Mouse (Mus musculus): ENCODE measurements around the gene Taf10. TPM values are rescaled to one million over a fixed set of nuclear protein-coding genes. Genes with fewer than 3 reads are reported as not detected.
"Not testable (repeated sequence)": the region's sequence is repeated elsewhere in the genome, so short reads cannot be mapped to it uniquely, and the experiment has no call there.

Taf10 gene
- total RNA-seq, 2 experiments from 2014 or later = 112 to 120 TPM

DNA sequence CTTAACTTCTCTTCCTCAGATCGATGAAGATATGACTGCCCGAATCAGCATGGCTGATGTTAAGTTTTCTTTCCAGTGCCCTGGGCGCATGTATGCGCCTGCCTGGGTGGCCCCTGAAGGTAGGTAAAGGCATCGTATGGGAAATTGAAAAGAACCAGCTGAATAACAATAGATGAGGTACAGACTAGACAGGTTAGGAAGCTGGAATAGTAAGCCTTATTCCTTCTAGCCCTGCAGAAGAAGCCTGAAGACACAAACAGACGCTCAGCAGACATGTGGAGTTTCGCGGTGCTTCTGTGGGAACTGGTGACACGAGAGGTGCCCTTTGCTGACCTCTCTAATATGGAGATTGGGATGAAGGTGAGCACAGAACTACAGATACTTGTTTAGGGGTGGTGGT, 2.2 kb downstream of the Taf10 start:
- TF ChIP-seq CTCF (conservative IDR thresholded peaks at IDR 0.05) = no peak
- DNase-seq (ENCODE audit: low spot score in 2 of 2) = no peak
- Histone ChIP-seq H3K27ac (no peak overlapping the region), H3K4me3 (no peak overlapping the region)

DNA sequence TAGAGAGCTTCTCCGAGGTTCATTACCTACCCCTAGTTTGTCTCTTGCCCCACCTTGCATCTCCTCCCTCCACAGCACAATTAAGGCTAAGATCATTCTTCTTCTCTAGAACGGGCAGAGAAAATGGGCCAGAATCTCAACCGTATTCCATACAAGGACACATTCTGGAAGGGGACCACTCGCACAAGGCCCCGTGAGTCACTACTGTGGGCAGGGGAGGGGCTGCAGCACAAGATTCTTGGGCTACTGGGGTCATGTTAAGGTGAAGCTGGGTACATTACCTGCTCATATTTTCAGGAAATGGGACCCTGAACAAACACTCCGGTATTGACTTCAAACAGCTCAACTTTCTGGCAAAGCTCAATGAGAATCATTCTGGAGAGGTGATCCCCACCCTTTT, 3.3 kb downstream of the Taf10 start:
- H3K4me3 ChIP-seq = no peak overlapping the region
- no peak for DNase-seq (ENCODE audit: low spot score in 2 of 2)
- TF ChIP-seq CTCF (conservative IDR thresholded peaks at IDR 0.05) = no peak
- no peak overlapping the region for H3K27ac ChIP-seq

DNA sequence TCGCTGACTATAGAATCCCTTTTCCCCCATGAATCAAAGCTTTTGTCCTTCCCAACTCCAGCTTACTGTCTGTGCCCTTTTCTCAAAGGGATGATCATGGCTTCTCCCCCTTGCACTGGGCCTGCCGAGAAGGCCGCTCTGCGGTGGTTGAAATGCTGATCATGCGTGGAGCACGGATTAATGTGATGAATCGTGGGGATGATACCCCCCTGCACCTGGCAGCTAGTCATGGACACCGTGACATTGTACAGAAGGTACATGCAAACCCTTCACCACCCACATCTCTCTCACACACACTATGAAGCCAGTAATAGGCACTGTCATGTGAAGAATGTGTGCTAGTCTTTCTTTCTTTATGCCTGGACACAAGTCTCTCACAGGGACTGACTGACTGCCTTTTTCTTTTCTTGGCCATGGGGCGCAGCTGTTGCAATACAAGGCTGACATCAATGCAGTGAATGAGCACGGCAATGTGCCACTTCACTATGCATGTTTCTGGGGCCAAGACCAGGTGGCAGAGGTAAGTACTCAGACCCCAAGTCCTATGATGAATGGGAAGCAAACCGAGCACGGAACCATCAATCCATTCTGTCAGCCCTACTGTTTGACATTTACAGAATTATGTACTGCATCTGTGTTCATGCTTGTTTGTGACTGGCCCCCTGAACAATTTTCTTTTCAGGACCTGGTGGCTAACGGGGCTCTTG, 3.9 kb downstream of the Taf10 start:
- no peak overlapping the region for H3K27ac ChIP-seq
- no peak for DNase-seq (ENCODE audit: low spot score in 2 of 2)
- no peak for TF ChIP-seq CTCF (conservative IDR thresholded peaks at IDR 0.05)
- no peak overlapping the region for H3K4me3 ChIP-seq

DNA sequence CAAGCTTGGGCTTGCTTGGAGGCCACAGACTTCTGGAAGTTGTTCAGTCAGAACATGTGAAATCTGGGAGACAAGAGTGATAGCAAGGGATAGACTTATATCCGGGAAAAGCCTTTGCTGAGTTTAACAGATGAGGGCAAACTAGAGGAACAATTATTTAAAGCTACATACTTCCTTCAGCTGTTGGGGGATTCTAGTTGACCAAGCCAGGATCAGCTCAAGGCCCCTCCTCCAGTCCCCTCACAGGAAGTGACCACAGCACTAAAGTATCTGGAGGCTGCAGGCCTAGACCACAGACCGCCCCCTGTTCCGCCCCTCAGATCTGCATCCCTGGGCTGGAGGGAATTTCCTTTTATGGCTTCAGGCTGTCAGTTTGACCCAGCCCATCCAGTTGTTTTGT, 5.2 kb downstream of the Taf10 start:
- TF ChIP-seq CTCF (conservative IDR thresholded peaks at IDR 0.05) = no peak
- Histone ChIP-seq H3K27ac (no peak overlapping the region; the same call in 1 of the 2 replicates), H3K4me3 (no peak overlapping the region; the same call in 1 of the 2 replicates)
- DNase-seq (ENCODE audit: low spot score in 2 of 2) = no peak

DNA sequence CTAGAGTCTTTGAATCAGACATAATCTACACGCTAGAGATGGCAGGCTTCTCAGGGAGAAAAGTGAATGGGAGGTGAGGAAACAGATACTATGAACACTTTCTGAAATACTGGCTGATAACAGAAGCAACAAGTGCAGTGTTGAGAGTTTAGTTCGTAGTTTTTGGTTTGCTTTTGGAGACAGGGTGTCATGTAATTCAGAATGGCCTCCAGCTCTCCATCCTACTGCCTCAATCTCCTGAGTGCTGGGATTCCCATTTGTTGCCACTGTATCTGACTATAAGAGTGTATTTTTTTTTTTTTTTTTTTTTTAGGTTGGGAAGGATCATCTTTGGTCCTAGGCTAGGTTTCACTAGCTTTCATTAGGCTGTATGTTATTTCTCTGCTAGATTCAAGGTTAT, 5.9 kb downstream of the Taf10 start:
- no peak for DNase-seq (ENCODE audit: low spot score in 2 of 2)
- Histone ChIP-seq H3K4me3 (peak overlapping the region; percentile 96; the same call in 1 of the 2 replicates), H3K27ac (peak overlapping the region; percentile 18; the same call in 1 of the 2 replicates)

DNA sequence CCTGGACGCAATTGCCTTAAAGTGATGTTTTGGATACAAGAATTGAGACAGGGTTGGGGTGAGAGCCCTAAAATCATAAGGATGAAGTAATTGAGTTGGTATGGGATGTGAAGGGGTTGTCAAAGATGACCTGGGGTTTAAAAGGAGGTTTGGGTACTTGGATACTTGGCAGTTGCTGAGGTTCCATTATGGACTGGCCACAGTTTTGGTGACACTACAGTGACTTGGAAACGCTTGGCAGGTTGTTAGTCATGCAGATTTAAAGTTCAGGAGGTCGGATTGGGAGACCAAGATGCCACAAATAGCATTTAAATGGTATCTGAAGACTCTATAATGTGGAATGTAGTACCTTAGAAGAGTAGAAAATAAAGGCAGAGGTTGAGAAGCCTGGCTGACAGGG, 6.5 kb downstream of the Taf10 start:
- peak overlapping the region; percentile 96 for H3K4me3 ChIP-seq
- no peak for DNase-seq (ENCODE audit: low spot score in 2 of 2)
- H3K27ac ChIP-seq = peak overlapping the region; percentile 96; the same call in 1 of the 2 replicates
- TF ChIP-seq CTCF (conservative IDR thresholded peaks at IDR 0.05) = no peak

More for the DNA sequence above, 5.9 kb downstream of the Taf10 start:
- no peak for TF ChIP-seq CTCF (conservative IDR thresholded peaks at IDR 0.05)

DNA sequence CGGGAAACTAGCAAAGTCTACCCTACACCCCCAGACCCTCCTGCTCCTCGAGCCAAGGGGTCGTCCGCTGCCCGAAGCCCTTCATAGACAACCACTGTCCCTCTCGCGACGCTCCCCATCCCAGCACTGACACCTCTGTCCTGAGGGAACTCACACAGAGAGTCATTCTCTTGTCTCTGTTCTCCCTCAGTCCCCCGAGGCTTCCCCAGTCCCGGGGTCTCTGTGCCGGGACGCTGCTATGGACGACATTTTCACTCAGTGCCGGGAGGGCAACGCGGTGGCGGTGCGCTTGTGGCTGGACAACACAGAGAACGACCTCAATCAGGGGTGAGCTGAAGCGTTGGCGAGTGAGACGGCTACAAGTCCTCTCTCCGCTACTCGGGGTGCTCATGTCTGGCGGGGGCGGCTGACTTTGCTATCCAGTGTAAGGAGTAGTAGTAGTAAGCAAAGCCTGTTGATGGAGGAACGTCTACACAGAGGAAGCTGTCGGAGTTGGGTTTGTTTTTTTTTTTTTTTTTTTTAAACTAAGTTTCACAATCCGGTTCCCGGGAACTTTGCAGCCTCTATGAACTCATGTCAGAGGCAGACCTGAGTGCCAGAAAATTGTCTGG, 7.1 kb downstream of the Taf10 start, which contains the start of gene Rrp8:
TSS of gene Rrp8 (minus strand) at position 475 of the 611 bp plus-strand sequence.
- TF ChIP-seq CTCF (conservative IDR thresholded peaks at IDR 0.05) = no peak
- DNase-seq (ENCODE audit: low spot score in 2 of 2) = no peak
- H3K27ac ChIP-seq = peak within 1 kb of the TSS; percentile 96
- peak within 1 kb of the TSS; percentile 96 for H3K4me3 ChIP-seq

DNA sequence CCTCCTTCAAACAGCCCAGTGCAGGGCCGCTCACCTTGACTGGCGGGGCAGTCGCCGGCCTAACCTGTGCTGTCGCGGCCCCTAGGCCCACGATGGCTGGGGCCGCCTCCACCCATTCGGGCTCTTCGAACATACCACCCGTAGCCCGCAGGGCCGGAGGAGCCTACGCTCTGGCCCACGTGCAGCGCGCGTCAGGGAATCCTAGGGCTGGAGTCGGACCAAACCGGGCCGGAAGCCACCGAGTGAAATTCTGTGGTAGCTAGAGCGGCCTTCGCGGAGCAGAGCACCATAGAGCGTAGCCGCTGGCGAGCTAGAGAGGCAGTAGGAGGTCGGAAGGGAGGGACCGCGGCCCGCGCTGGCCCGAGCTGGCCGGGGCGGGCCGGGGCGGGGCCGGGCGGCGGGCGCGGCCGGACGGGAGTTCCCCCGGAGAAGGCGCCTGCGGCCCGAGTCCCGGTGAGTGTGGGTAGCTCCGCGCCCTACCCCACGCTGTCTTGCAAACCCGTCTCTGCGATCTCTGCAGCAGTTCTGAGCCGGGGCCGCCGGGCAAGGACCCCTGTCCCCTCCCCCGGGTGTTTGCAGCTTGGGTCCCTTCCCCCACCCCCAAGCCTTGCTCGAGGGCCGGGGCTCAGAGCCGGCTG, 7.8 kb downstream of the Taf10 start, which contains the start of gene Ilk:
TSS of gene Ilk (plus strand) at position 329 of the 638 bp plus-strand sequence.
- H3K27ac ChIP-seq = peak within 1 kb of the TSS; percentile 96
- DNase-seq (ENCODE audit: low spot score in 2 of 2) = peak; percentile 91 to 93
- 0 out of 2 replicates have a peak, but pooled peaks have one; percentile 6 for TF ChIP-seq CTCF (conservative IDR thresholded peaks at IDR 0.05)
- peak within 1 kb of the TSS; percentile 96 for H3K4me3 ChIP-seq

DNA sequence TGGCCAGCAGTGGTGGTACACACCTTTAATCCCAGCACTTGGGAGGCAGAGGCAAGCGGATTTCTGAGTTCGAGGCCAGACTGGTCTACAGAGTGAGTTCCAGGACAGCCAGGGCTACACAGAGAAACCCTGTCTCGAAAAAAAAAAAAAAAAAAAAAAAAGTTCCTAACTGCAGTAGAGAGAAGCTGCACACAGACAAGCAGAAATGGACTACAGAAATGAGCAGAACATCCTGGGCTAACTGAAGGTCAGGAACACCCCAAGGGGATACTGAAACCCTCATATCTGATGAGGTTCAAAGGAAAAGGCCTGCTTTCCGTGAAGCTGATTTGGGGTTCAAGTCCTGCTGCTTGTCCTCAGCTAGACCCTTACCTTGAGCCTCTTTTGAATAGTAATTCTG, 8.7 kb downstream of the Taf10 start:
- Histone ChIP-seq H3K27ac (peak overlapping the region; percentile 96), H3K4me3 (peak overlapping the region; percentile 96)
- DNase-seq (ENCODE audit: low spot score in 2 of 2) = not testable (repeated sequence)

DNA sequence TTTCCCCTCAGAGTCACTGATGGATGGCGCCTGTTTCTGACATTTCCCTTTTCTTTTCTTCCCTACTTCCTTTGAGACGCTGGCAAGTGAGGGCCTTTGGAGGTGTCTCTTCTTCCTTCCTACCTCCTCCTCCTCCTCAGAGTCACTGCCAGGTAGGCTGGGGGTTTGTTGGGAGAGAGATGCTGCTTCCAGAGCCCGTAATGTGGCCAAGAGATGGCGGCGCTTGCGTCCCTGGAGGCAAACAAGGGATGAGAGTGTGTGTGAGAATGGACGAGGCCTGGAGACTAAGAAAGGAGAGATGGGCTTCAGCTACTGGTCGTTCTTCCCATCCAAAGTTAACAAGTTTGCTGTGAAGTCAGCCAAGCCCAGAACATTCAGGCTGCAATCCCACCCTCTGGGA, 9.3 kb downstream of the Taf10 start:
- TF ChIP-seq CTCF (conservative IDR thresholded peaks at IDR 0.05) = no peak
- DNase-seq (ENCODE audit: low spot score in 2 of 2) = no peak
- Histone ChIP-seq H3K27ac (no peak overlapping the region), H3K4me3 (no peak overlapping the region)

DNA sequence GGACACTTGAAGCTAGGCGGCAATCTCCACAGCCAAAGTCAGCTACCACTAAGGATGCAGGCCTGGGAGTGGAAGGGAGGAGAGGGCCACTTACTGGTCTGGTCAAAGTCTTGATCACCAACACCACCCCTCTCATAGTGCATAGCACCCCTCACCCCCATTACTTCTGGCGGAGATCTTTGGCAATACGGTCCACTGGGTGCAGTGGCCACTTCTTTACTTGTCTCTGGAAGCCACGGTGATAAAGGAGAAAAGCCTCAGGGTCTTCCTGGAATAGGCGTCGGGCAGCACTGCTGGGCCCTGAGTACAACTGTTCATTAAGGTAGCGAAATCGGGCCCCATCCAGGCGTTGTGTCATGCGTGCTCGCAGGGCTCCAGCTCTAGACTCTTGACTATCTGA, 10.3 kb downstream of the Taf10 start:
- no peak for DNase-seq (ENCODE audit: low spot score in 2 of 2)
- TF ChIP-seq CTCF (conservative IDR thresholded peaks at IDR 0.05) = no peak
- H3K4me3 ChIP-seq = no peak overlapping the region
- no peak overlapping the region for H3K27ac ChIP-seq

DNA sequence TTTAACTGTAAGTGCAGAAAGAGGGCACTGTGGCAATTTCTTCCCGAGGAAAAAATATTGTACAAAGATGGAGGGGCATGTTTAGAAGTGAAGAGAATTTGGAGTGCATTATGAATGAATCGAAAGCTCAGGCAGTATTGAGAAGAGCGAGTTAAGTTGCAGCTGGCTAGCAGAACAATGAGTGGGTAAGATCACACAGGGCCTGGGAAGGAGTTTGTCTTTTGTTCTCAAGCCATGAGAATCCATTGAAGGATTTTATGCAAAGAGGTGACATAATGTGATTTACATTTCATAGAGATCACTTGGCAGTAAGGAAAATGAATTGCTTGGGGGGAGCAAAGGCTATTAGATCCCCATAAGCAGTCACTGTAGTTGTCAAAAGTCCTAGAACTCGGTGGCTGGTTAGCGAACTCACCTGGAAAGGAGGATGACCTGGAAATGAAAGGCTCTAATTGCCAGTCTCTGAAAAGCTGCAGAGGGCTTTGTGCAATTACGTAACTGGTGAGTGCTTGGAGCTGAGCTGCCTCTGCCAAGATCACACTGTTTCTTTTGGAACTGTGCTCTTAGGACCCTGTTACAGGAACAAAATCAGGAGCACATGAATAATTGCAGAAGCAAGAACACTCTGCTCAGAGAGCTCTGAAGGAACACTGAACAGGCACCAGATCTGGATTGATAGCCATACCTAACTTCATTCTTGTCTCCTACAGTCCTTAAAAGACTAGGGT, 15.3 kb downstream of the Taf10 start:
- Histone ChIP-seq H3K27ac (peak overlapping the region; percentile 87), H3K4me3 (no peak overlapping the region)
- peak in 1 of 2 experiments; percentile 46 for DNase-seq (ENCODE audit: low spot score in 2 of 2)
- no peak for TF ChIP-seq CTCF (conservative IDR thresholded peaks at IDR 0.05)

DNA sequence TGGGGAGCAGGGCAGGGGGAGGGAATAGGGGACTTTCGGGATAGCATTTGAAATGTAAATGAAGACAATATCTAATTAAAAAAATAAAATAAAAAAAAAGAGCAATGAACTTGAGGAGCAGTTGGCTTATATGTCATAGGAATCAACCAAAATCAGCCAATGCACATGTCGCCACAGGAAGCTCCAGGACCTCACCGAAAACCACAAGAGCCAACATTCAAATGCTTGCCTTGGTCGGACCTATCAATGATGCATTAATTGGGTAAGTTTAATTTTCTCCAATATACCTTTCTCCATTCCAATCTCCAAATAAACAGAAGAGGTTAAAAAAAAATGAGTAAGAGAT, 17.2 kb downstream of the Taf10 start:
- TF ChIP-seq CTCF (conservative IDR thresholded peaks at IDR 0.05) = no peak
- H3K4me3 ChIP-seq = no peak overlapping the region

More for the DNA sequence above, 17.2 kb downstream of the Taf10 start:
- no peak for DNase-seq (ENCODE audit: low spot score in 2 of 2)
- peak overlapping the region; percentile 63 for H3K27ac ChIP-seq

All from layer of hippocampus, adult 2 months (tissue).